ENCODE assay signal across 10 mouse cellular contexts in genomic region chr11:88851049-88851825, GRCm38 (mm10). TPM values are rescaled to one million over a fixed set of nuclear protein-coding genes. Genes with fewer than 3 reads are reported as not detected.
A peak's percentile ranks its signal among the peaks of the same experiment; 100 is the strongest.
DNase-seq lines count a peak whose midpoint lies in the region; TF ChIP-seq lines count a peak whose summit lies in the region.
"Had no signal": no experiment of that assay in that cellular context is flagged by ENCODE, and none has a peak within 500 bp of the region (broad histone marks: within the 10 kb centered on the region; RNA-seq: fewer than 3 reads in every experiment).

No protein-coding gene starts in this region.

- no peak for TF ChIP-seq CTCF in gastrocnemius, adult 2 months (IDR thresholded peaks at IDR 0.05)

- intact Hi-C loops in gastrocnemius, adult 2 months (cut with DNase I), result no loop called here
- intact Hi-C loops in gastrocnemius, postnatal 14 days (cut with DNase I; ENCODE audit: low total_unique reads), result no loop called here

- DNase-seq in gastrocnemius, adult 2 months, result peak; percentile 82
- DNase-seq in gastrocnemius, postnatal 14 days, result no peak
- peak; percentile 49 for DNase-seq in ZHBTc4 (ENCODE audit: low read depth, low spot score)
- peak; percentile 65 to 81 for DNase-seq in heart, adult 18-20 months
- DNase-seq in kidney, adult 9 months, result peak; percentile 86
- no peak for DNase-seq in urinary bladder, postnatal 25 days (ENCODE audit: low spot score)
- no peak for DNase-seq in frontal cortex, postnatal 36 days (ENCODE audit: low spot score in 2 of 2)
- no peak for DNase-seq in layer of hippocampus, postnatal 10 days (ENCODE audit: low spot score in 2 of 2)
- DNase-seq: lung, embryonic 14.5 days had no signal

- peak overlapping the region; percentile 91 for H3K27ac ChIP-seq in gastrocnemius, adult 2 months
- H3K27ac ChIP-seq: embryonic facial prominence, embryonic 15.5 days had no signal

- H3K4me3 ChIP-seq in gastrocnemius, adult 2 months, result peak overlapping the region; percentile 22
- H3K4me3 ChIP-seq: embryonic facial prominence, embryonic 15.5 days had no signal

RNA-seq across cellular contexts. Expression of gene Akap1, which starts 13.1 kb away (rescaled TPM):
- 10 to 100 TPM; 62.5 to 93.2 TPM for total RNA-seq in gastrocnemius, adult 2 months (2021)
- total RNA-seq in gastrocnemius, postnatal 14 days (2021), result 10 to 100 TPM; 57.4 to 62.0 TPM
- 100 to 1,000 TPM; 147 to 157 TPM for total RNA-seq in heart, adult 18-20 months (2021)
- 10 to 100 TPM; 44.1 to 45.8 TPM for total RNA-seq in layer of hippocampus, postnatal 10 days (2021)

Comparison
In these comparisons a context has a peak if more than half of its experiments do, and no peak if none do; other contexts are left out.
1. DNase-seq: peak in gastrocnemius, adult 2 months (single experiment), ZHBTc4 (single experiment), heart, adult 18-20 months (2 of 2) and kidney, adult 9 months (single experiment); none in gastrocnemius, postnatal 14 days (single experiment), urinary bladder, postnatal 25 days (single experiment), frontal cortex, postnatal 36 days (0 of 2) and layer of hippocampus, postnatal 10 days (0 of 2).